Mouse (Mus musculus) thymus, postnatal 0 days (tissue): Measurements from ENCODE around the gene 0610010F05Rik. TPM values are rescaled to one million over a fixed set of nuclear protein-coding genes. Genes with fewer than 3 reads are reported as not detected.

ENCODE experiments used
- DNase-seq: peaks from one replicate; pipeline ENCODE4 v3.0.0-alpha.2; 2015; ENCODE audit warnings: low spot score
- polyA plus RNA-seq: library from polyadenylated mRNA; unstranded; fragments of >200 nt; fragmentation: Nextera tagmentation; extraction: Ambion mirVana; gene quantifications from 2 replicates; pipeline ENCODE4 v1.2.1, GENCODE M21; 2015

The 0610010F05Rik gene
- polyA plus RNA-seq, 1 experiment from 2014 or later, result 25.7 TPM

GRCm38 (mm10) chr11:23570130-23570529 is 63.3 kb downstream of the 0610010F05Rik start:
- DNase-seq, result peak; percentile 37

- peak; percentile 70 for DNase-seq
Measured at GRCm38 (mm10) chr11:23565761-23566160, 67.7 kb downstream of the 0610010F05Rik start.

- no peak for DNase-seq
Measured at GRCm38 (mm10) chr11:23557039-23557630, 76.3 kb downstream of the 0610010F05Rik start.

- DNase-seq, result no peak
Measured at GRCm38 (mm10) chr11:23537446-23537845, 96.0 kb downstream of the 0610010F05Rik start.

GRCm38 (mm10) chr11:23520473-23521205 is 112.8 kb downstream of the 0610010F05Rik start, which contains the start of gene 1700093K21Rik:
TSS of gene 1700093K21Rik (minus strand) at chr11:23521155.
- no peak for DNase-seq

- DNase-seq, result no peak
Measured at GRCm38 (mm10) chr11:23518981-23519380, 114.5 kb downstream of the 0610010F05Rik start.

GRCm38 (mm10) chr11:23515315-23515714 is 118.1 kb downstream of the 0610010F05Rik start:
- no peak for DNase-seq

Other genes starting within 250 kb of the 0610010F05Rik start
- 29.1 and 33.0 TPM in 2 replicates for gene Ahsa2, start 135.6 kb downstream of the 0610010F05Rik start, polyA plus RNA-seq
- gene 1700093K21Rik, start 112.5 kb downstream of the 0610010F05Rik start, polyA plus RNA-seq, result 0.17 TPM in 1 of 2 replicates, not detected in the other
- gene Pus10, start 32.0 kb upstream of the 0610010F05Rik start, polyA plus RNA-seq, result 24.0 and 26.2 TPM in 2 replicates
- 35.2 and 35.4 TPM in 2 replicates for gene Pex13, start 32.3 kb upstream of the 0610010F05Rik start, polyA plus RNA-seq
- 3.0 and 3.2 TPM in 2 replicates for gene Rel, start 137.3 kb upstream of the 0610010F05Rik start, polyA plus RNA-seq